Mouse (Mus musculus): Measurements from ENCODE around the gene Timm29.

Timm29 gene

GRCm38 (mm10) chr9:21592703-21593121 lies at the start of gene Timm29, which contains the start of gene Yipf2:
Gene Timm29, plus strand, starts transcription at chr9:21592722.
Gene Yipf2, minus strand, starts transcription at chr9:21592828.
- peak; percentile 82 to 85 for DNase-seq (ENCODE audit: low spot score in 2 of 2)

- no peak for DNase-seq (ENCODE audit: low spot score in 2 of 2)
Measured at GRCm38 (mm10) chr9:21545351-21545915, 47.1 kb upstream of the Timm29 start.

GRCm38 (mm10) chr9:21545916-21546788 lies 46.4 kb upstream of the Timm29 start:
- peak; percentile 99 to 100 for DNase-seq (ENCODE audit: low spot score in 2 of 2)

- DNase-seq (ENCODE audit: low spot score in 2 of 2): no peak
Measured at GRCm38 (mm10) chr9:21546789-21547074, 45.8 kb upstream of the Timm29 start, which contains the start of gene Carm1. Gene Carm1, plus strand, starts transcription at chr9:21546894.

- DNase-seq (ENCODE audit: low spot score in 2 of 2): peak; percentile 25 to 65
Measured at GRCm38 (mm10) chr9:21547075-21547941, 45.2 kb upstream of the Timm29 start.

GRCm38 (mm10) chr9:21551049-21551448 lies 41.5 kb upstream of the Timm29 start:
- no peak for DNase-seq (ENCODE audit: low spot score in 2 of 2)

- DNase-seq (ENCODE audit: low spot score in 2 of 2): no peak
Measured at GRCm38 (mm10) chr9:21553607-21554273, 38.8 kb upstream of the Timm29 start.

- DNase-seq (ENCODE audit: low spot score in 2 of 2): no peak
Measured at GRCm38 (mm10) chr9:21555198-21555742, 37.3 kb upstream of the Timm29 start.

GRCm38 (mm10) chr9:21556996-21557395 lies 35.5 kb upstream of the Timm29 start:
- no peak for DNase-seq (ENCODE audit: low spot score in 2 of 2)

- no peak for DNase-seq (ENCODE audit: low spot score in 2 of 2)
Measured at GRCm38 (mm10) chr9:21557556-21557955, 35.0 kb upstream of the Timm29 start.

GRCm38 (mm10) chr9:21558366-21558765 lies 34.2 kb upstream of the Timm29 start:
- DNase-seq (ENCODE audit: low spot score in 2 of 2): no peak

GRCm38 (mm10) chr9:21559151-21559550 lies 33.4 kb upstream of the Timm29 start:
- DNase-seq (ENCODE audit: low spot score in 2 of 2): no peak

- no peak for DNase-seq (ENCODE audit: low spot score in 2 of 2)
Measured at GRCm38 (mm10) chr9:21564420-21564819, 28.1 kb upstream of the Timm29 start.

- no peak for DNase-seq (ENCODE audit: low spot score in 2 of 2)
Measured at GRCm38 (mm10) chr9:21565004-21565586, 27.4 kb upstream of the Timm29 start.

GRCm38 (mm10) chr9:21566538-21566937 lies 26.0 kb upstream of the Timm29 start:
- no peak for DNase-seq (ENCODE audit: low spot score in 2 of 2)

GRCm38 (mm10) chr9:21567051-21567450 lies 25.5 kb upstream of the Timm29 start:
- DNase-seq (ENCODE audit: low spot score in 2 of 2): no peak

GRCm38 (mm10) chr9:21568657-21569255 lies 23.8 kb upstream of the Timm29 start:
- no peak for DNase-seq (ENCODE audit: low spot score in 2 of 2)

GRCm38 (mm10) chr9:21574012-21574801 lies 18.3 kb upstream of the Timm29 start:
- no peak for DNase-seq (ENCODE audit: low spot score in 2 of 2)

GRCm38 (mm10) chr9:21575253-21575652 lies 17.3 kb upstream of the Timm29 start:
- DNase-seq (ENCODE audit: low spot score in 2 of 2): no peak

GRCm38 (mm10) chr9:21576286-21576685 lies 16.2 kb upstream of the Timm29 start:
- DNase-seq (ENCODE audit: low spot score in 2 of 2): no peak

Measured in urinary bladder, postnatal 4 days (tissue).